Mouse (Mus musculus) left cerebral cortex, adult 8-10 months (tissue): Measurements from ENCODE around the gene Gm17334. TPM values are rescaled to one million over a fixed set of nuclear protein-coding genes. Genes with fewer than 3 reads are reported as not detected.

Experiments
- DNase-seq, 2 experiments: peaks; one replicate each; pipeline ENCODE4 v3.0.0; 2022; ENCODE audit warnings: low spot score in 2 of 2
- microRNA-seq, 2 experiments: library from miRNA; unstranded; fragments of <30 nt; microRNA quantifications; one replicate each; pipeline ENCODE4 v1.2.0; 2022
- total RNA-seq, 4 experiments: library from RNA; stranded (reverse); gene quantifications; 2 replicates each; pipeline ENCODE4 v1.2.4; 2022

Gm17334 gene
- total RNA-seq, 4 experiments from 2014 or later: 0.42 to 2.4 (median 0.64) TPM; not detected in 1

DNA sequence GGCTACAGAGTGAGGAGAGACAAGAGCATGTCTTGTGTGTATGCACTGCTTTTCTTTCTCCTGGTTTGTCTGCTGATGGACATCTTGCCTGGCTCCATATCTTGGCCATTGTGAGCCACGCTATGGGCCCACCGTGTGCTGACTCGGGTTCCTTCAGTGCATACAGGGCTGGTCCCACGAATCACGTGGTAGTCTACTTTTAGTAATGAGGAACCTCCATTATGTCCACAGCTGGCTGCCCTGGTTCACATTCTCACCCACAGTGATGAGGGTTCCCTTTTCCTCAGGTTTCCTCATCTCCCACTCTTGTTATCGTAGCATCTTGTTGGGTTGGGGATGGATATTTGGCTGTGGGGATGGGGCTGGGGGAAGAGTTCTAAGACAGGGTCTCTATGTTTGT, 24.4 kb downstream of the Gm17334 start:
- DNase-seq: no peak

DNA sequence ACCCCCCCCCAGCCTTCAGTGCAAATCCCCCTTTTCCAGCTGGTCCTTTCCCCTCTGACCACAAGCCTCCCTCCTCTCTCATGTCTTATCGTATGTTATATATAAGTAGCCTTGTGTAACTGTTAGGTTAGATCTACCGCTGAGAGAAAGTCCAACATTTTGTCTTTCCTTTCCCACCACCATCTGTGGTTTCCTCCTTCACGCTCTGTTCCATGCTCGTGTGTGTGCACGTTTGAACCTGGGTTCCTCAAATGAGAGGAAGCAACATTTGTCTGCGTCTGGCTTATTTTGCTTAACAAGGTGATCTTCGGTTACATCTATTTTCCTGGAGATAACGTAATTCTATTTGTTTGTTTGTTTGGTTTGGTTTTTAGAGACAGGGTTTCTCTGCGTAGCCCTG, 25.0 kb downstream of the Gm17334 start:
- DNase-seq: no peak

DNA sequence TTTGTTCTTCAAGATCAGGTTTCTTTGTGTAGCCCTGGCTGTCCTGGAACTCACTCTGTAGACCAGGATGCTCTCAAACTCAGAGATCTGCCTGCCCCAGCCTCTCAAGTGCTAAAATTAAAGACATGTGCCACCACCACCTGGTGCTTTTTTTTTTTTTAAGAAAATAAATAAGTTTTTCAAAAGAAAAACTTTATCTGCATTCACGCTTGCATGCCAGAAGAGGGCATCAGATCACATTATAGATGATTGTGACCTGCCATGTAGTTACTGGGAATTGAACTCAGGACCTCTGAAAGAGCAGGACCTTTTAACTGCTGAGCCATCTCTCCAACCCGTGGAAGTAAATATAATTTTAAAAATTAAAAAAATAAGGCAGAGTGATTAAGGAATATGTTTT, 27.7 kb downstream of the Gm17334 start:
- DNase-seq: no peak

DNA sequence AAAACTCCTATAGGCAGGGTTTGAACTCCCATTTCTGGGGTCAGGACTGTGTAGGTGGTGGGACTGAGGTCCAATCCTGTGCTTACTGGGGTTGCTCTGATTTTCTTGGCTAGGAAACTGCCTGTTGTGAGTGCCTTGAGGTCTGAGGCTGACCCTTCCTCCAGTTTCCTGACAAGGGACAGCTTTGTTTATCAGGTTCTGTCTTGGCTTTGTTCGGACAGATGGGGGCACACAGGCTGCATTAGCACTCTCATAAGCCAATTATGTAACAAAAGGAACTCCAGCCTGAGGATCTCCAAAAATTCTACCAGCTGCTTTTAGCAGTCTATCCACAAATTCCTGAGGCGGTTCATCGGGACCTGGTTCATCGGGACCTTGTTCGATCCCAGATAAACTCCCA, 30.6 kb downstream of the Gm17334 start:
- no peak for DNase-seq

DNA sequence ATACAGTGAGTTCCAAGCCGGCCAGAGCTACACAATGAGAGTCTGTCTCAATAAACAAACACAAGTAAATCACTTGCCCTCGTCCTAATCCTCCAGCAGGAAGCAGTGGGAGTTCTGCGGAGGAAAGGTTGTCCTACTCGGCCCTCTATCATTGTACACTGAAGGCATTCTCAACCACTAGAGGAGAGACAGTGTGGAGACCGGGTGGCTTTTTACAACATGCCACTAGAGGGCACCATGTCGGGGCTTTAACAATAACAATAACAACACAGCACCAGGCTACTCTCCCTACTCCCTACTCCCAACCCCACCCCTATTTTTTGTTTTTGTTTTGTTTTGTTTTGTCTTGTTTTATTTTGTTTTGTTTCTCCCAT, 35.4 kb downstream of the Gm17334 start:
- peak in 1 of 2 experiments; percentile 40 for DNase-seq

DNA sequence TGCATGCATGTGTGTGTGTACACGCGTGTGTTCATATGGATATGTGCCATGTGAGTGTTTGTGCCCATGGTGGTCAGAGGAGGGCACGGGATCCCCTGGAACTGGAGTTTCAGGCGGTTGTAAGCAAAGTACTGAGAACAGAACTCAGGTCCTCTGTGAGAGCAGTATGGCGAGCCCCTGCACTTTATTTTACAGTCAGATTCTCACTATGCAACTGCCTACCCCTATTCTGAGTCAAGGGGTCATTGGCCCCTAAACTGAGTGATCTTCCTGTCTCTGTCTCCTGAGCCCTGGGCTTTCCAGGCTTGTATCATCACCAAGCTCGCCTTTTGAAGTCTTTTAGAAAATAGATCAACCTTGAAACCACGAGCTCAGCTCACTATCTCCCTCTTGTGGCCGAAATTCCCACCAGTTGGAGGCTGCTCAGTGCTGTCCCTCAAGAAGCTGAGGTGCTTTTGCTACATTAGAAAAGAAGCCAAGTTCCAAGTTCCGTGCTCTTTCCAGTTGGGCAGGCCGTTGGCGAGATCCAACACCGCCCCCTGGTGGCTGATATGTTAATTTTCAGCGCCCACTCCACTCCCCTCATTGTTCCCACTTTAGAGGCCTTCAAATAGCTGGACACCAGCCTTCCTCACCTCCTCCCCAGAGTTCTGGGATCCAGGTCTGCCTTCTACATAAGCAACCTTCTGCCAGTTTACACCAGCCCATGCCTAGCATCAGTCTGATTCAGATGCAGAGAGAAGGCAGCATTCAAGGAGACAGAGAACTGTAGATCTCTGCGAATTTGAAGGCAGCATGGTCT, 36.0 kb downstream of the Gm17334 start:
- peak; percentile 20 to 67 for DNase-seq

DNA sequence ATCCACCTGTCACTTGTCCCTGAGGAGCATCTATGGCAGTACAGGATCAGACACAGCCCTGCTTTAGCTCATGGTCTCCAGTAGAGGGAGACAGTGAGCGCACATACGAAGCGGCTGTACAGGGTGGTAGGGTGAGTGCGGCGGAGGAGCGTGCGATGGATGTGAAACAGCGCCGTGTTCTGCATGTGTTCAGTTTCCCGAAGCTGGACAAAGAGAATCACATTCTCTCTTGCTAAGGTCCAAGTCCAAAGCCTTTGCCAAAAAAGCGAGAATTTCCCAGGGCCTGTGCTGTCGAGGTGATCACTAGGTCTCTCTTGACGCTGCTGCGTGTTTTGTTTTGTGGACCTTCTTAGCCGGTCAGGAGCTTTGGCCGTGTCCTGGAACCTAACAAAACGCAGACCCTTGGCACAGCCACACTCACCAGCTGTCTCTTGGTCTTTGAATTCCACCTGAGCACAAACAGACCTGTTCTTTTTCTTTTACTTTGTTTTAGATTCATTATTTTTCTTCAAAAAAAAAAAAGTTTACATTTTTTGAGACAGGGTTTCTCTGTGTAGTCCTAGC, 37.2 kb downstream of the Gm17334 start:
- DNase-seq: peak; percentile 20 to 30

DNA sequence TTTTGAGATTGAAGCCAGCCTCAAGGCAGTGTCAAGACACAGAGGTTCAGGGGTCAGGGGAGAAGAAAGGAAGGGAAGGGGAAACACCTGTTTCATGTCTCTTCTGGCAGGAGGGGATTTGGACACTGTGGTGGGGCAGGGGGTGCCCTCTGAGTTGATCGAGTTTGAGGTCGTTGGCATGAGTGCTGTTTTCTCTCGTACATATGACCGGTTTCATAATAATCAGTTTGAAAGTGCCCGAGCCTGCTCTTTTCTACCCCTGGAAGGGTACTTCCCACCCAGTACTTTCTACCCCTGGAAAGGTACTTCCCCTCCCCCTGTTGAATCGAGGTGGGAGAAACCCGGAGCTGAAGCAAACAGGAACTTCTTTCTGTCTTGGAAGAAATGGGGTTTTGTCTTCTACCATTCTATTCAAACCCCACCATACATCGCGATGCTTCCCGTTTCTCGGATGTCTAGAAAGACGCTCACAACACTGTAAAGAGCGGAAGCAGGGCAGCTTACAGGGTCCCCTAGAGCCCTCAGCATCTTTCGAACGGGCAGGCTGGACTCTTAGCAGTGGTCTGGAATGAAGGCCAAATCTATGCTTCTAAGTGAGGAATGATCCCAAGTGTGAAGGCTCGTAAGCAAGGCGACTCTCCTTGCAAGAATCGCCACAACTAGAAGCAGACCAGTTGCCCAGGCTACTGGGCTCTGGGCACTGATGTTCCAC, 37.9 kb downstream of the Gm17334 start:
- no peak for DNase-seq

DNA sequence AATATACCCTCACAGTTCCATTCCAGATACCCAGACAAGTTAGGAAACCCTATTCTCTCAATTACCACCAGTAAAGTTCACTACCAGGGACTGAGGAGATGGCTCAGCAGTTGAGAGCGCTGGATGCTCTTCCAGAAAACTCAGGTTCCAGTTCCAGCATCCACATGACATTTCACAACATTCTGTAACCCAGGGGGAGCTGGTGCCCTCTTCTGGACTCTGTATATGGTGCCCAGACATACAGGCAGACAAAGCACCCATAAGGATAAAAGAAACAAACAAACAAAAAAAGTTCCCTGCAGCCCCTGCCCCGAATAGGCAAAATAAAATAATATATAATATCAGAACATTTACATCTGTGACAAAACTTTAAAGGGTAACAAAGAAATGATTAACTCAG, 38.6 kb downstream of the Gm17334 start:
- no peak for DNase-seq

DNA sequence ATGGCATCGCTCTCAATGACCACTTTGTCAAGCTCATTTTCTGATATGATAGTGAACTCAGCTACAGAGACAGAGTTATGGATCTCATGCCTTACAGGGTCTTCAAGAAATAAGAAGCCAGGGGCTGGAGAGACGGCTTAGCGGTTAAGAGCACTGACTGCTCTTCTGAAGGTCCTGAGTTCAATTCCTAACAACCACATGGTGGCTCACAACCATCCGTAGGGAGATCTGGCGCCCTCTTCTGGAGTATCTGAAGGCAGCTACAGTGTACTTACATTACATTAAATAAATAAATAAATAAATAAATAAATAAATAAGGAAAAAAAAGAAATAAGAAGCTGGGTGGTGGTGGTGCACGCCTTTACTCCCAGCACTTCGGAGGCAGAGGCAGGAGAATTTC, 39.2 kb downstream of the Gm17334 start:
- no peak for DNase-seq

DNA sequence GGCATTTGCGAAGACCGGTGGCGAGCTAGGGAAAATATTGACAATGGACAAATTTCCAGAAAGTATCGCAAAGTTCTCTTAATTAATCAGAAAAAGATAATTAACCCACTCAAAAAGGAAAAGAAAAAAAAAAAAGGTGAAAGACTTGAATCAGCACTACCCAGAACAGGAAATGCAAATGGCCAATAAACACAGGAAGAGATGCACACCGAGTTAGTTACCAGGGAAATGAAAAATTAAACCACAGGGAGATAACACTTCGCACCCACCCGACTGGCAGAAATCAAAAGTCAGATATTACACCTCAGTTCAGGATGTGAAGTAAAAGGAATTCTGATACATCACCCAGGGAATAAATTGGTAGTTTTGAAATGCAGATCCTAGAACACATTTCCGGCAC, 40.7 kb downstream of the Gm17334 start:
- no peak for DNase-seq

DNA sequence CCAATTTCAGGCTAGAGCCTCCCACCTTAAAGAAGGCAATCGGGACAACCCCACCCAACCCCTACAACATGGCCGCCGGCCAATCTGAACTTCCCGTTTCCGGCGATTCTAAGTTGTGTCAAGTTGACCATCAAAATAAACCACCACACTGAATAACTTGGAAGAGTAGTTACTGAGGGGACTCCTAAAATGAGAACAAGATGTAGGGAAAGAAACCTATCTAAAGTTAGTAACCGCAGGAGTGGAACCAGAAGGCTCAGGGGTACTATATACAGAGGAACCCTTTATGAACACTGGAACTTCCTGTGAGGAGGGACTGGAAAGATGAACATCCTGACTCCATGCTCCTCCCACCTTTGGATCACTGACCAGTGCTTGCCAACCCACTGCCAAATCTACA, 41.5 kb downstream of the Gm17334 start:
- no peak for DNase-seq

Small RNA genes within 50 kb of the gene (microRNA-seq; reads per million reads assigned to microRNA genes)
- 0 to 0.63 reads per million in 2 experiments for gene Mir7671

Other genes with a start within 250 kb of the Gm17334 start
- gene Kif3a, start 205.8 kb downstream of the Gm17334 start, total RNA-seq: 100 to 1,000 TPM; 120 to 121 (median 121) TPM
- gene Il4, start 154.5 kb downstream of the Gm17334 start, total RNA-seq: under 1 TPM in 1 of 4 experiments, not detected in 3; 0.67 TPM
- not detected for gene Il13, start 138.5 kb downstream of the Gm17334 start, total RNA-seq
- 10 to 100 TPM in 3 of 4 experiments, 1 to 10 TPM in 1; 9.9 to 12.1 (median 11.8) TPM for gene Rad50, start 65.9 kb downstream of the Gm17334 start, total RNA-seq
- not detected for gene Il5, start 52.4 kb downstream of the Gm17334 start, total RNA-seq
- 10 to 100 TPM in 2 of 4 experiments, 1 to 10 TPM in 2; 6.8 to 10.8 (median 9.4) TPM for gene Irf1, start 3.2 kb downstream of the Gm17334 start, total RNA-seq
- gene Gm12216, start 86.1 kb upstream of the Gm17334 start, total RNA-seq: 1 to 10 TPM; 1.6 to 6.3 (median 3.3) TPM
- 10 to 100 TPM in 2 of 4 experiments, 1 to 10 TPM in 2; 8.9 to 14.0 (median 9.9) TPM for gene Slc22a5, start 118.5 kb upstream of the Gm17334 start, total RNA-seq
- 1 to 10 TPM; 1.7 to 3.0 (median 1.7) TPM for gene Slc22a21, start 207.1 kb upstream of the Gm17334 start, total RNA-seq